15 mouse cellular contexts compared by ENCODE assay signal in genomic region chr4:148909566-148909965, GRCm38 (mm10).
DNase-seq lines count a peak whose midpoint lies in the region; ATAC-seq and TF ChIP-seq lines count a peak whose summit lies in the region.
"Had no signal": no experiment of that assay in that cellular context is flagged by ENCODE, and none has a peak within 500 bp of the region (broad histone marks: within the 10 kb centered on the region; RNA-seq: fewer than 3 reads in every experiment).

No protein-coding gene starts in this region.

- 0 out of 2 replicates have a peak, but pooled peaks have one; percentile 15 for ATAC-seq in heart, embryonic 15.5 days (replicated peaks; ENCODE audit: insufficient number of reproducible peaks, insufficient read depth, low FRiP score, low read depth)
- no peak for ATAC-seq in kidney, embryonic 15.5 days (replicated peaks; ENCODE audit: low FRiP score)
- ATAC-seq in limb, embryonic 14.5 days (ENCODE audit: low FRiP score, low read depth): no peak
- no peak for ATAC-seq in stomach, embryonic 14.5 days (ENCODE audit: insufficient number of reproducible peaks, insufficient read depth, low FRiP score, low read depth)
- ATAC-seq: activated CD4-positive, CD25-positive, alpha-beta regulatory T cell, adult 4 months had no signal

- DNase-seq in heart, adult 2 months: no peak
- no peak for DNase-seq in kidney, postnatal 4 days
- no peak for DNase-seq in limb, embryonic 14.5 days (ENCODE audit: low spot score)
- DNase-seq in left cerebral cortex, adult 18-20 months (ENCODE audit: low spot score in 2 of 2): no peak
- DNase-seq: cerebellum, postnatal 36 days; lung, adult 2 months; right cerebral cortex, postnatal 14 days; thymus, postnatal 25 days had no signal

- 51% methylated on average over 11 of the region's 11 CpGs for WGBS in heart, embryonic 15.5 days
- 70% methylated on average over 11 of the region's 11 CpGs for WGBS in heart, adult 2 months
- 70% methylated on average over 11 of the region's 11 CpGs for WGBS in kidney, embryonic 15.5 days
- 61% methylated on average over 11 of the region's 11 CpGs for WGBS in limb, embryonic 14.5 days
- 78% methylated on average over 11 of the region's 11 CpGs for WGBS in stomach, embryonic 14.5 days

- H3K4me1 ChIP-seq in heart, embryonic 15.5 days (replicated peaks): peaks cover 98% of the 10 kb centered on the region
- H3K4me1 ChIP-seq in heart, adult 2 months (ENCODE audit: control insufficient read depth, insufficient read depth, low read length): peaks cover 25% of the 10 kb centered on the region; the same call in 1 of the 2 replicates
- peaks cover 87% of the 10 kb centered on the region for H3K4me1 ChIP-seq in kidney, embryonic 15.5 days
- H3K4me1 ChIP-seq in limb, embryonic 14.5 days (ENCODE audit: control insufficient read depth, insufficient read depth, low read length): peaks cover 29% of the 10 kb centered on the region
- peaks cover 36% of the 10 kb centered on the region for H3K4me1 ChIP-seq in stomach, embryonic 14.5 days (ENCODE audit: control insufficient read depth, insufficient read depth, low read length)
- H3K4me1 ChIP-seq: megakaryocyte, embryonic 14.5 days had no signal

- no peak for TF ChIP-seq EP300 in heart, adult 2 months (IDR thresholded peaks at IDR 0.05; ENCODE audit: insufficient read depth, low read depth, low read length)

- H3K27ac ChIP-seq in heart, embryonic 15.5 days: peak overlapping the region; percentile 93
- H3K27ac ChIP-seq in heart, adult 2 months: no peak overlapping the region
- peak overlapping the region; percentile 94 for H3K27ac ChIP-seq in kidney, embryonic 15.5 days
- no peak overlapping the region for H3K27ac ChIP-seq in limb, embryonic 14.5 days (replicated peaks; ENCODE audit: low read depth, low read length)
- peak overlapping the region; percentile 72; the same call in 1 of the 2 replicates for H3K27ac ChIP-seq in stomach, embryonic 14.5 days (ENCODE audit: low read length)
- H3K27ac ChIP-seq: hindbrain, embryonic 15.5 days had no signal

- no peak for TF ChIP-seq CTCF in heart, adult 2 months (IDR thresholded peaks at IDR 0.05)

- intact Hi-C loops in heart, adult 2 months (cut with DNase I): loop anchor here (5.0 kb wide), 1 partner anchor 158 kb away; no protein-coding TSS in a partner anchor

- peak overlapping the region; percentile 12 for H3K4me2 ChIP-seq in heart, embryonic 15.5 days
- H3K4me2 ChIP-seq in kidney, embryonic 15.5 days: no peak overlapping the region
- H3K4me2 ChIP-seq in limb, embryonic 14.5 days (replicated peaks; ENCODE audit: low read depth, low read length, severe bottlenecking): no peak overlapping the region
- no peak overlapping the region for H3K4me2 ChIP-seq in stomach, embryonic 14.5 days (replicated peaks; ENCODE audit: low read depth, low read length)
- H3K4me2 ChIP-seq: hindbrain, embryonic 15.5 days; limb, embryonic 15.5 days had no signal

- no peak overlapping the region for H3K4me3 ChIP-seq in heart, embryonic 15.5 days
- no peak overlapping the region for H3K4me3 ChIP-seq in heart, adult 2 months
- H3K4me3 ChIP-seq in kidney, embryonic 15.5 days (replicated peaks): no peak overlapping the region
- no peak overlapping the region for H3K4me3 ChIP-seq in limb, embryonic 14.5 days (replicated peaks; ENCODE audit: low read length)
- no peak overlapping the region for H3K4me3 ChIP-seq in stomach, embryonic 14.5 days (ENCODE audit: low read depth, low read length)
- H3K4me3 ChIP-seq: hindbrain, embryonic 15.5 days; limb, embryonic 15.5 days; megakaryocyte, embryonic 14.5 days had no signal

- H3K36me3 ChIP-seq in heart, embryonic 15.5 days: no peaks in the 10 kb centered on the region
- H3K36me3 ChIP-seq in heart, adult 2 months (ENCODE audit: control insufficient read depth, insufficient read depth, low read length): 0 out of 2 replicates have a peak, but pooled peaks cover 2% of the 10 kb centered on the region
- H3K36me3 ChIP-seq in kidney, embryonic 15.5 days: no peaks in the 10 kb centered on the region
- H3K36me3 ChIP-seq in limb, embryonic 14.5 days (ENCODE audit: control insufficient read depth, insufficient read depth, low read length): no peaks in the 10 kb centered on the region
- no peaks in the 10 kb centered on the region; the same call in 1 of the 2 replicates for H3K36me3 ChIP-seq in stomach, embryonic 14.5 days (ENCODE audit: control insufficient read depth, insufficient read depth, low read length)
- H3K36me3 ChIP-seq: hindbrain, embryonic 15.5 days; limb, embryonic 15.5 days had no signal

- no peaks in the 10 kb centered on the region for H3K9me3 ChIP-seq in heart, embryonic 15.5 days (replicated peaks)
- no peaks in the 10 kb centered on the region for H3K9me3 ChIP-seq in kidney, embryonic 15.5 days (replicated peaks)
- H3K9me3 ChIP-seq in limb, embryonic 14.5 days (ENCODE audit: control insufficient read depth, low read length): no peaks in the 10 kb centered on the region
- no peaks in the 10 kb centered on the region for H3K9me3 ChIP-seq in stomach, embryonic 14.5 days (ENCODE audit: control insufficient read depth, low read depth, low read length)
- H3K9me3 ChIP-seq: hindbrain, embryonic 15.5 days; limb, embryonic 15.5 days; megakaryocyte, embryonic 14.5 days had no signal

- TF ChIP-seq POLR2A in heart, adult 2 months (IDR thresholded peaks at IDR 0.05; ENCODE audit: insufficient read depth, low read depth, low read length): no peak
- no peak for TF ChIP-seq POLR2A in limb, embryonic 14.5 days (IDR thresholded peaks at IDR 0.05; ENCODE audit: borderline replicate concordance, extremely low read depth, insufficient read depth, insufficient read length)

- no peaks in the 10 kb centered on the region for H3K27me3 ChIP-seq in heart, embryonic 15.5 days
- H3K27me3 ChIP-seq in heart, adult 2 months (ENCODE audit: control insufficient read depth, insufficient read depth, low read length): no peaks in the 10 kb centered on the region
- H3K27me3 ChIP-seq in kidney, embryonic 15.5 days: 0 out of 2 replicates have a peak, but pooled peaks cover 3% of the 10 kb centered on the region
- no peaks in the 10 kb centered on the region for H3K27me3 ChIP-seq in limb, embryonic 14.5 days (ENCODE audit: control insufficient read depth, insufficient read depth, low read length)
- H3K27me3 ChIP-seq in stomach, embryonic 14.5 days (ENCODE audit: control insufficient read depth, insufficient read depth, low read length): no peaks in the 10 kb centered on the region

- peak overlapping the region; percentile 41; the same call in 1 of the 2 replicates for H3K9ac ChIP-seq in heart, embryonic 15.5 days
- no peak overlapping the region for H3K9ac ChIP-seq in heart, adult 2 months (ENCODE audit: low read depth, low read length)
- no peak overlapping the region for H3K9ac ChIP-seq in kidney, embryonic 15.5 days
- 0 out of 2 replicates have a peak overlapping the region, but pooled peaks have one; percentile 14 for H3K9ac ChIP-seq in limb, embryonic 14.5 days (ENCODE audit: low read depth, low read length, severe bottlenecking)
- H3K9ac ChIP-seq in stomach, embryonic 14.5 days (replicated peaks; ENCODE audit: low read depth, low read length): no peak overlapping the region
- H3K9ac ChIP-seq: hindbrain, embryonic 15.5 days; limb, embryonic 15.5 days had no signal

- H3K79me2 ChIP-seq in heart, adult 2 months (replicated peaks; ENCODE audit: control insufficient read depth, insufficient read depth, low read length): peaks cover 2% of the 10 kb centered on the region; the same call in 1 of the 2 replicates

Comparison
In these comparisons a context has a peak if more than half of its experiments do, and no peak if none do; other contexts are left out.
1. H3K27ac ChIP-seq: peak in heart, embryonic 15.5 days (single experiment), kidney, embryonic 15.5 days (single experiment) and stomach, embryonic 14.5 days (single experiment); none in heart, adult 2 months (single experiment) and limb, embryonic 14.5 days (single experiment).
2. H3K9ac ChIP-seq: peak in heart, embryonic 15.5 days (single experiment) and limb, embryonic 14.5 days (single experiment); none in heart, adult 2 months (single experiment), kidney, embryonic 15.5 days (single experiment) and stomach, embryonic 14.5 days (single experiment).